Mouse (Mus musculus) adrenal gland, adult 18-20 months (tissue): ENCODE measurements around the gene Ak5. TPM values are rescaled to one million over a fixed set of nuclear protein-coding genes. Genes with fewer than 3 reads are reported as not detected.
"Not testable (repeated sequence)": the region's sequence is repeated elsewhere in the genome, so short reads cannot be mapped to it uniquely, and the experiment has no call there.

ENCODE experiments used
- DNase-seq, 2 experiments: peaks; one replicate each; pipeline ENCODE4 v3.0.0; 2021 to 2022; ENCODE audit warnings: low spot score in 2 of 2
- long read RNA-seq, 2 experiments: library from polyadenylated mRNA; stranded (forward); transcript quantifications; one replicate each; pipeline ENCODE4 v2.0.0; 2021
- total RNA-seq, 2 experiments: library from RNA; stranded (reverse); gene quantifications; 1 replicate in 1 of 2; 2 replicates in 1 of 2; pipeline ENCODE4 v1.2.3; 2021

The Ak5 gene
- total RNA-seq, result 1 to 10 TPM; 3.0 to 4.4 TPM
- long read RNA-seq, experiment 1, transcript Ak5-201 (14 exons, 3,323 nt), result major isoform, 5 of 7 reads
- long read RNA-seq, experiment 1, partial matches to known transcripts, result 1 of 7 reads
- long read RNA-seq, experiment 1, other reads (novel, unspliced or antisense), result 1 of 7 reads
- long read RNA-seq, experiment 2, transcript Ak5-201 (14 exons, 3,323 nt), result major isoform, 8 of 10 reads
- long read RNA-seq, experiment 2, partial matches to known transcripts, result 2 of 10 reads
- long read RNA-seq, experiment 2, other reads (novel, unspliced or antisense), result 0 of 10 reads

- DNase-seq, result no peak
Observed at GRCm38 (mm10) chr3:152668239-152668638, at the start of gene Ak5. TSS of gene Ak5 (minus strand) at chr3:152668360.

GRCm38 (mm10) chr3:152713991-152714902, 46.1 kb upstream of the Ak5 start, which contains the start of gene Pigk:
TSS of gene Pigk (plus strand) at chr3:152714100.
- peak; percentile 93 to 95 for DNase-seq

- DNase-seq, result no peak
Observed at GRCm38 (mm10) chr3:152712957-152713356, 44.8 kb upstream of the Ak5 start.

- DNase-seq, result no peak
Observed at GRCm38 (mm10) chr3:152709936-152710335, 41.8 kb upstream of the Ak5 start.

GRCm38 (mm10) chr3:152707321-152707823, 39.2 kb upstream of the Ak5 start:
- DNase-seq, result no peak

GRCm38 (mm10) chr3:152706901-152707300, 38.7 kb upstream of the Ak5 start:
- DNase-seq, result no peak

GRCm38 (mm10) chr3:152705826-152706225, 37.7 kb upstream of the Ak5 start:
- DNase-seq, result no peak

GRCm38 (mm10) chr3:152702274-152702843, 34.2 kb upstream of the Ak5 start:
- no peak for DNase-seq

- not testable (repeated sequence) for DNase-seq
Observed at GRCm38 (mm10) chr3:152701536-152701935, 33.4 kb upstream of the Ak5 start.

GRCm38 (mm10) chr3:152699261-152699660, 31.1 kb upstream of the Ak5 start:
- no peak for DNase-seq

GRCm38 (mm10) chr3:152698017-152698416, 29.9 kb upstream of the Ak5 start:
- no peak for DNase-seq

- no peak for DNase-seq
Observed at GRCm38 (mm10) chr3:152694950-152695349, 26.8 kb upstream of the Ak5 start.

- DNase-seq, result no peak
Observed at GRCm38 (mm10) chr3:152689105-152689504, 20.9 kb upstream of the Ak5 start.

GRCm38 (mm10) chr3:152688532-152688931, 20.4 kb upstream of the Ak5 start:
- no peak for DNase-seq

GRCm38 (mm10) chr3:152674663-152675062, 6.5 kb upstream of the Ak5 start:
- no peak for DNase-seq

GRCm38 (mm10) chr3:152669783-152670182, 1.6 kb upstream of the Ak5 start:
- DNase-seq, result no peak

- no peak for DNase-seq
Observed at GRCm38 (mm10) chr3:152668793-152669192, 633 bp upstream of the Ak5 start.

GRCm38 (mm10) chr3:152667356-152668211, 576 bp downstream of the Ak5 start:
- DNase-seq, result peak; percentile 11 to 25

- DNase-seq, result no peak
Observed at GRCm38 (mm10) chr3:152666991-152667355, 1.2 kb downstream of the Ak5 start.

GRCm38 (mm10) chr3:152658592-152658991, 9.6 kb downstream of the Ak5 start:
- DNase-seq, result no peak

GRCm38 (mm10) chr3:152651991-152652390, 16.2 kb downstream of the Ak5 start:
- no peak for DNase-seq
